Mouse (Mus musculus) lung, adult 2 months (tissue): ENCODE data around the gene Nexn.

Experiments
- CTCF ChIP-seq: fragments of 200-500 bp; IDR thresholded peaks from 2 replicates; pipeline ENCODE4 v1.5.1; 2011; ENCODE audit warnings: mild to moderate bottlenecking, low read length, control low read depth; ENCODE audit not compliant: insufficient read depth
- POLR2A ChIP-seq: fragments of 200-500 bp; IDR thresholded peaks from 2 replicates; pipeline ENCODE4 v1.6.1; 2011; ENCODE audit warnings: low read depth, mild to moderate bottlenecking, control low read depth, low read length, borderline replicate concordance; ENCODE audit errors: extremely low read depth

DNA sequence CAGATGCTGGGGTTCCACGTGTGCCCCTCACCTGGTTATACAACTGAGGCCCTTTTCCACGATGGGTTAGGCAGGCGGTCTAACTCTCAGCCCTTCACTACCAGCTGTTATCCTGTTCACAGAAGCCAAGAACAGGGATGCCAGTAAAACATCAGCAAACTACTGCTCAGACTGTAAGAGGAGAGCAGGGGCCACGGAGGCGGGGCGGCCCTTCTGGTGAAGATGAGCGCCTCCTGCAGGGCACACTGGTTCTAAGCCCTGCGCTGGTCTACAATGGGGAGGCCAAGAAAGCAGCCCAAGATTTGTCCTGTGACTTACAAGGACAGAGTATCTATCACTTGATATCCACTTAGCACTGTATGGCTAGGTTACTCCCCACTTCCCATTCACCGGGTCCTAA, 21.7 kb upstream of the Nexn start:
- TF ChIP-seq CTCF: 0 out of 2 replicates have a peak, but pooled peaks have one; percentile 12
- no peak for TF ChIP-seq POLR2A
